Mouse (Mus musculus): ENCODE measurements at regions not wholly inside any gene's neighbourhood (a gene's known extent, or its start where the extent isn't known, plus 50 kb on each side); places are given as distances from the start of the nearest gene placed in this dataset.

GRCm38 (mm10) chr19:33068351-33068955, 311.2 kb downstream of the Pten start:
- no peak for ATAC-seq (ENCODE audit: low FRiP score)
- no peaks in the 10 kb centered on the region for H3K4me1 ChIP-seq
- no peak overlapping the region for H3K4me3 ChIP-seq
- no peaks in the 10 kb centered on the region for H3K36me3 ChIP-seq
- no peak overlapping the region for H3K9ac ChIP-seq
- H3K27me3 ChIP-seq, result no peaks in the 10 kb centered on the region
- H3K27ac ChIP-seq, result no peak overlapping the region
- 68% methylated on average over 11 of the region's 11 CpGs for WGBS
- no peaks in the 10 kb centered on the region for H3K9me3 ChIP-seq (replicated peaks)
- H3K4me2 ChIP-seq (replicated peaks), result no peak overlapping the region

- H3K4me2 ChIP-seq (replicated peaks), result no peak overlapping the region
- no peak overlapping the region for H3K4me3 ChIP-seq
- ATAC-seq (ENCODE audit: low FRiP score), result no peak
- no peaks in the 10 kb centered on the region for H3K9me3 ChIP-seq (replicated peaks)
- H3K9ac ChIP-seq, result no peak overlapping the region
- H3K4me1 ChIP-seq, result no peaks in the 10 kb centered on the region
- 75% methylated on average over 6 of the region's 6 CpGs for WGBS
- H3K27ac ChIP-seq, result no peak overlapping the region
- H3K36me3 ChIP-seq, result no peaks in the 10 kb centered on the region
- H3K27me3 ChIP-seq, result no peaks in the 10 kb centered on the region
Observed at GRCm38 (mm10) chr19:33069761-33070160, 312.5 kb downstream of the Pten start.

- Histone ChIP-seq H3K4me1 (no peaks in the 10 kb centered on the region), H3K4me2 (replicated peaks) (no peak overlapping the region), H3K27ac (no peak overlapping the region), H3K9ac (no peak overlapping the region), H3K36me3 (no peaks in the 10 kb centered on the region), H3K4me3 (no peak overlapping the region), H3K9me3 (replicated peaks) (no peaks in the 10 kb centered on the region), H3K27me3 (no peaks in the 10 kb centered on the region)
- 90% methylated on average over 2 of the region's 2 CpGs for WGBS
- no peak for ATAC-seq (ENCODE audit: low FRiP score)
Observed at GRCm38 (mm10) chr19:33072299-33072698, 315.0 kb downstream of the Pten start.

DNA sequence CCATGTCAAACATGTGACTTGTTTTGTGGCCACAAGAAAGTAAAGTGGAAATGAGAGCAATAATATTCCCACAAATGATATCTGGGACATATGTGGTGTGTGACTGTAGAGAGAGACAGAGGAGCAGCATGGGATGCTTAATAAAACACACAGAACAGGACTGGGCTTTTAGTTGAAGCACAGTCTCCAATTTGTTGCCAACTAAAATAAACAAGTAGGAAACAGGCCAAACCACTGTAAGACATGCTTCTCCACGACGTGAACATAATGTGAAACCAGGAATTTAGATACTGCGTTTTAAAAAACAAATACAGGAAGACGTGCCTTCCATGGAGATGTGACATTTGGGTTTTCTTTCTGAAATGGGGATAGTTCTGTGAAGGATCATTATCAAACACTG, 317.2 kb downstream of the Rnls start:
- H3K9me3 ChIP-seq (replicated peaks), result no peaks in the 10 kb centered on the region
- no peaks in the 10 kb centered on the region for H3K27me3 ChIP-seq
- H3K4me3 ChIP-seq, result no peak overlapping the region
- no peak overlapping the region for H3K4me2 ChIP-seq (replicated peaks)
- WGBS, result 82% methylated on average over 4 of the region's 4 CpGs
- H3K27ac ChIP-seq, result no peak overlapping the region
- no peak overlapping the region for H3K9ac ChIP-seq
- no peaks in the 10 kb centered on the region for H3K4me1 ChIP-seq
- ATAC-seq (ENCODE audit: low FRiP score), result no peak
- no peaks in the 10 kb centered on the region for H3K36me3 ChIP-seq

GRCm38 (mm10) chr19:33078681-33079360, 313.3 kb downstream of the Rnls start:
- ATAC-seq (ENCODE audit: low FRiP score), result no peak
- WGBS, result 84% methylated on average over 4 of the region's 4 CpGs

DNA sequence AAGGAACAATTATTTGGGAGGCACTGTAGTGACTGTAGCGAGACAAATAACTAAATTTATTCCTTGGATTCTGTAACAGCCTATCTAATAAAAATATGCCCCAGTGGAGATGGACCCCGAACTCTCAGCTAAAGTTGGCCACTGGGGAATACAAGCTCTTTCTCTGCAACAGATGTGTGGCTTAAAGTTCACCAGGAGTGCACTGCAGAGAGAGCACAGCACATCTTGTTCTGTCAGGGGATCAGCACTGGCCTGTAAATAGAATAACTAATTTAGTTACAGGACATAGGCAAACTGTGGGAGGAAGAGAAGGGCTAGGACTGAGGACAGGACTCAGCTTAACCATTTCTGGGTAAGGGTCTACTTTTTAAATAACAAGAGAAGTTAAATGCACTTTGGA, 312.1 kb downstream of the Rnls start:
- no peak for ATAC-seq (ENCODE audit: low FRiP score)
- H3K9me3 ChIP-seq (replicated peaks), result no peaks in the 10 kb centered on the region
- H3K36me3 ChIP-seq, result no peaks in the 10 kb centered on the region
- no peak overlapping the region for H3K9ac ChIP-seq
- no peak overlapping the region for H3K4me2 ChIP-seq (replicated peaks)
- H3K4me3 ChIP-seq, result no peak overlapping the region
- no peaks in the 10 kb centered on the region for H3K27me3 ChIP-seq
- no peak overlapping the region for H3K27ac ChIP-seq
- no peaks in the 10 kb centered on the region for H3K4me1 ChIP-seq
- 71% methylated on average over 2 of the region's 2 CpGs for WGBS

More at GRCm38 (mm10) chr19:33078681-33079360, 313.3 kb downstream of the Rnls start:
- H3K4me2 ChIP-seq (replicated peaks), result no peak overlapping the region
- no peaks in the 10 kb centered on the region for H3K4me1 ChIP-seq
- H3K36me3 ChIP-seq, result no peaks in the 10 kb centered on the region
- H3K27me3 ChIP-seq, result no peaks in the 10 kb centered on the region
- H3K9me3 ChIP-seq (replicated peaks), result no peaks in the 10 kb centered on the region
- no peak overlapping the region for H3K27ac ChIP-seq
- H3K4me3 ChIP-seq, result no peak overlapping the region
- no peak overlapping the region for H3K9ac ChIP-seq

GRCm38 (mm10) chr19:33081493-33081892, 310.6 kb downstream of the Rnls start:
- Histone ChIP-seq H3K4me1 (no peaks in the 10 kb centered on the region), H3K4me3 (no peak overlapping the region), H3K36me3 (no peaks in the 10 kb centered on the region), H3K4me2 (replicated peaks) (no peak overlapping the region), H3K9ac (no peak overlapping the region), H3K9me3 (replicated peaks) (no peaks in the 10 kb centered on the region), H3K27ac (no peak overlapping the region), H3K27me3 (no peaks in the 10 kb centered on the region)
- ATAC-seq (ENCODE audit: low FRiP score), result no peak
- WGBS, result 87% methylated on average over 3 of the region's 3 CpGs

GRCm38 (mm10) chr19:33083371-33083770, 308.7 kb downstream of the Rnls start:
- Histone ChIP-seq H3K4me2 (replicated peaks) (no peak overlapping the region), H3K27ac (no peak overlapping the region), H3K27me3 (no peaks in the 10 kb centered on the region), H3K4me1 (no peaks in the 10 kb centered on the region), H3K4me3 (no peak overlapping the region), H3K9me3 (replicated peaks) (no peaks in the 10 kb centered on the region), H3K36me3 (no peaks in the 10 kb centered on the region), H3K9ac (no peak overlapping the region)
- no peak for ATAC-seq (ENCODE audit: low FRiP score)
- 68% methylated on average over 2 of the region's 2 CpGs for WGBS

DNA sequence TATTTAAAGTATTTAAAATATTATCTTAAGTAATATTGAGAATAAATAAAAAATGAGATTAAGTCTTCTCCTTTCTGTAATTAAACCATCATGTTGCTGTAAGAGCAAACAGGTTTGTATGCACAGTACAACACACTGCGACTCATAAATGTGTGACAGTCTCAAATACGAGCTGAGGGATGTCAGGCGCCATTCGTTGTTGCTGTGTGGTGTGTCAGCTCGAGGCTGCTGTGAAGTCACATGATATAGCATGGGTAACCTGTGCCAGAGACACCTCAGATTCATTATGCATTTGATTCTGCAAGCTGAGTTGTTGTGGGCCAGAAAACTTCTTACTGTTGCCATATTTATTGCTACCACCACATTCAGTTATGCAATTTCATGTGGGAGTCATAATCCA, 307.4 kb downstream of the Rnls start:
- H3K27ac ChIP-seq, result no peak overlapping the region
- no peak overlapping the region for H3K4me3 ChIP-seq
- 88% methylated on average over 5 of the region's 5 CpGs for WGBS
- no peaks in the 10 kb centered on the region for H3K36me3 ChIP-seq
- H3K9ac ChIP-seq, result no peak overlapping the region
- H3K27me3 ChIP-seq, result no peaks in the 10 kb centered on the region
- no peaks in the 10 kb centered on the region for H3K9me3 ChIP-seq (replicated peaks)
- H3K4me2 ChIP-seq (replicated peaks), result no peak overlapping the region
- no peaks in the 10 kb centered on the region for H3K4me1 ChIP-seq
- ATAC-seq (ENCODE audit: low FRiP score), result no peak

All from hindbrain, embryonic 12.5 days (tissue).